Mouse (Mus musculus) heart, adult 2 months (tissue): ENCODE data around the gene Arhgap31. TPM values are rescaled to one million over a fixed set of nuclear protein-coding genes. Genes with fewer than 3 reads are reported as not detected.
"Not testable (repeated sequence)": the region's sequence is repeated elsewhere in the genome, so short reads cannot be mapped to it uniquely, and the experiment has no call there.

Experiments
- DNase-seq, 2 experiments: peaks; one replicate each; pipeline ENCODE4 v3.0.0; 2021
- H3K27ac ChIP-seq: fragments of 200-600 bp; 2 replicates; pipeline ENCODE4 v1.8.1; 2022
- H3K27me3 ChIP-seq: fragments of 200-500 bp; 2 replicates; pipeline ENCODE4 v1.6.1; 2012; ENCODE audit warnings: mild to moderate bottlenecking, low read length, inconsistent platforms, mixed read lengths; ENCODE audit not compliant: control insufficient read depth, insufficient read depth
- H3K36me3 ChIP-seq: fragments of 200-500 bp; 2 replicates; pipeline ENCODE4 v1.6.1; 2012; ENCODE audit warnings: low read length, inconsistent platforms; ENCODE audit not compliant: control insufficient read depth, insufficient read depth
- H3K4me1 ChIP-seq: fragments of 200-500 bp; 2 replicates; pipeline ENCODE4 v1.6.1; 2011; ENCODE audit warnings: low read length; ENCODE audit not compliant: control insufficient read depth, insufficient read depth
- H3K4me3 ChIP-seq: fragments of 200-600 bp; 2 replicates; pipeline ENCODE4 v1.8.1; 2022
- H3K79me2 ChIP-seq: fragments of 200-500 bp; replicated peaks from 2 replicates; pipeline ENCODE4 v1.6.1; 2012; ENCODE audit warnings: mild to moderate bottlenecking, inconsistent platforms, low read length, moderate library complexity, mixed read lengths; ENCODE audit not compliant: control insufficient read depth, insufficient read depth
- H3K9ac ChIP-seq: fragments of 200-500 bp; 2 replicates; pipeline ENCODE4 v1.6.1; 2012; ENCODE audit warnings: low read depth, mild to moderate bottlenecking, control low read depth, inconsistent platforms, low read length, mixed read lengths
- CTCF ChIP-seq: fragments of 200-600 bp; IDR thresholded peaks from 2 replicates; pipeline ENCODE4 v1.8.1; 2022; ENCODE audit warnings: antibody characterized with exemption, mild to moderate bottlenecking, moderate library complexity
- EP300 ChIP-seq: fragments of 200-500 bp; IDR thresholded peaks from 2 replicates; pipeline ENCODE4 v1.6.1; 2011; ENCODE audit warnings: low read depth, low read length, control low read depth; ENCODE audit not compliant: insufficient read depth
- POLR2A ChIP-seq: fragments of 200-500 bp; IDR thresholded peaks from 2 replicates; pipeline ENCODE4 v1.6.1; 2011; ENCODE audit warnings: mild to moderate bottlenecking, low read depth, low read length, control low read depth; ENCODE audit not compliant: insufficient read depth
- WGBS: fragments of 180-500 bp; shearing (Covaris S2); methylation state at CpG from one replicate; pipeline ENCODE4 v1.1.7; 2018; 5-methylcytosine and 5-hydroxymethylcytosine counted together
- intact Hi-C: fragments of 180-260 bp; cut with DNase I; formaldehyde crosslinking; loops from one replicate; pipeline ENCODE4 v1.15.1; 2025
- polyA plus RNA-seq: library from polyadenylated mRNA; depleted of rRNA; stranded (reverse); fragments of >200 nt; gene quantifications from 2 replicates; pipeline ENCODE4 v1.2.3, GENCODE M21; 2012
- total RNA-seq, 2 experiments: library from RNA; stranded (reverse); gene quantifications; 2 replicates each; pipeline ENCODE4 v1.2.3; 2021

The Arhgap31 gene
- total and polyA plus RNA-seq, 3 experiments: 14.1 to 41.2 (median 38.2) TPM

- peaks cover 22% of the 10 kb centered on the region for H3K36me3 ChIP-seq
- 18% methylated on average over 12 of the region's 12 CpGs for WGBS
- peaks cover 31% of the 10 kb centered on the region for H3K4me1 ChIP-seq
- intact Hi-C loops: no loop called here
- H3K27me3 ChIP-seq: no peaks in the 10 kb centered on the region
- no peak overlapping the region for H3K4me3 ChIP-seq
- 0 out of 2 replicates have a peak overlapping the region, but pooled peaks have one; percentile 16 for H3K9ac ChIP-seq
- peaks cover 2% of the 10 kb centered on the region; the same call in 1 of the 2 replicates for H3K79me2 ChIP-seq
- H3K27ac ChIP-seq: peak overlapping the region; percentile 57
- TF ChIP-seq CTCF (no peak), EP300 (no peak), POLR2A (no peak)
- peak in 1 of 2 experiments; percentile 55 for DNase-seq
Measured at GRCm38 (mm10) chr16:38688531-38689264, 24.4 kb downstream of the Arhgap31 start.

GRCm38 (mm10) chr16:38687673-38688072 is 25.4 kb downstream of the Arhgap31 start:
- H3K79me2 ChIP-seq: peaks cover 2% of the 10 kb centered on the region; the same call in 1 of the 2 replicates

GRCm38 (mm10) chr16:38683094-38683493 is 30.0 kb downstream of the Arhgap31 start:
- H3K27ac ChIP-seq: no peak overlapping the region
- peaks cover 21% of the 10 kb centered on the region for H3K4me1 ChIP-seq
- peaks cover 7% of the 10 kb centered on the region for H3K79me2 ChIP-seq
- WGBS: 60% methylated on average over 7 of the region's 7 CpGs
- H3K4me3 ChIP-seq: no peak overlapping the region
- intact Hi-C loops: no loop called here
- TF ChIP-seq POLR2A (no peak), CTCF (no peak), EP300 (no peak)
- no peaks in the 10 kb centered on the region for H3K27me3 ChIP-seq
- H3K36me3 ChIP-seq: peaks cover 34% of the 10 kb centered on the region
- no peak for DNase-seq
- H3K9ac ChIP-seq: no peak overlapping the region

More at GRCm38 (mm10) chr16:38687673-38688072, 25.4 kb downstream of the Arhgap31 start:
- Histone ChIP-seq H3K4me1 (peaks cover 32% of the 10 kb centered on the region), H3K27me3 (no peaks in the 10 kb centered on the region), H3K4me3 (no peak overlapping the region), H3K36me3 (peaks cover 27% of the 10 kb centered on the region), H3K9ac (no peak overlapping the region; the same call in 1 of the 2 replicates), H3K27ac (peak overlapping the region; percentile 5; the same call in 1 of the 2 replicates)
- TF ChIP-seq POLR2A (no peak), CTCF (no peak), EP300 (no peak)
- 38% methylated on average over 6 of the region's 6 CpGs for WGBS
- no peak for DNase-seq
- intact Hi-C loops: no loop called here

GRCm38 (mm10) chr16:38681313-38681712 is 31.8 kb downstream of the Arhgap31 start:
- DNase-seq: no peak
- 52% methylated on average over 2 of the region's 2 CpGs for WGBS
- Histone ChIP-seq H3K9ac (no peak overlapping the region), H3K4me1 (peaks cover 20% of the 10 kb centered on the region), H3K27me3 (no peaks in the 10 kb centered on the region), H3K36me3 (peaks cover 33% of the 10 kb centered on the region), H3K4me3 (no peak overlapping the region), H3K27ac (peak overlapping the region; percentile 8), H3K79me2 (peaks cover 9% of the 10 kb centered on the region)
- intact Hi-C loops: no loop called here
- TF ChIP-seq EP300 (no peak), POLR2A (no peak), CTCF (no peak)

GRCm38 (mm10) chr16:38679431-38680021 is 33.5 kb downstream of the Arhgap31 start:
- Histone ChIP-seq H3K36me3 (peaks cover 38% of the 10 kb centered on the region), H3K27me3 (no peaks in the 10 kb centered on the region), H3K4me1 (peaks cover 29% of the 10 kb centered on the region), H3K27ac (peak overlapping the region; percentile 62), H3K4me3 (peak overlapping the region; percentile 13; the same call in 1 of the 2 replicates), H3K9ac (peak overlapping the region; percentile 19; the same call in 1 of the 2 replicates), H3K79me2 (peaks cover 9% of the 10 kb centered on the region)
- TF ChIP-seq CTCF (no peak), EP300 (no peak), POLR2A (no peak)
- intact Hi-C loops: loop anchor here (1.0 to 10.0 kb wide), 2 partner anchors 27 to 55 kb away; no protein-coding TSS in a partner anchor
- peak; percentile 51 to 57 for DNase-seq
- 29% methylated on average over 12 of the region's 12 CpGs for WGBS

GRCm38 (mm10) chr16:38678853-38679252 is 34.2 kb downstream of the Arhgap31 start:
- Histone ChIP-seq H3K27ac (peak overlapping the region; percentile 62), H3K27me3 (no peaks in the 10 kb centered on the region), H3K79me2 (peaks cover 9% of the 10 kb centered on the region), H3K4me3 (no peak overlapping the region), H3K4me1 (peaks cover 32% of the 10 kb centered on the region), H3K9ac (no peak overlapping the region), H3K36me3 (peaks cover 43% of the 10 kb centered on the region)
- no peak for TF ChIP-seq EP300
- TF ChIP-seq POLR2A: no peak
- TF ChIP-seq CTCF: no peak
- no peak for DNase-seq
- 55% methylated on average over 8 of the region's 8 CpGs for WGBS
- intact Hi-C loops: loop anchor here (1.0 to 10.0 kb wide), 2 partner anchors 27 to 54 kb away; no protein-coding TSS in a partner anchor

GRCm38 (mm10) chr16:38677941-38678340 is 35.1 kb downstream of the Arhgap31 start:
- not testable (repeated sequence) for H3K27me3 ChIP-seq, H3K9ac ChIP-seq, H3K79me2 ChIP-seq, DNase-seq, H3K4me3 ChIP-seq
- intact Hi-C loops: loop anchor here (10.0 kb wide), 1 partner anchor 53 kb away; no protein-coding TSS in a partner anchor
- H3K4me1 ChIP-seq: peaks cover 39% of the 10 kb centered on the region
- 92% methylated on average over 2 of the region's 2 CpGs for WGBS
- H3K36me3 ChIP-seq: peaks cover 40% of the 10 kb centered on the region
- peak overlapping the region; percentile 6; the same call in 1 of the 2 replicates for H3K27ac ChIP-seq
